Mouse (Mus musculus) gonadal fat pad, adult 2 months (tissue): ENCODE measurements around the gene 5730596B20Rik. TPM values are rescaled to one million over a fixed set of nuclear protein-coding genes. Genes with fewer than 3 reads are reported as not detected.

Source experiments
- DNase-seq: peaks from one replicate; pipeline ENCODE4 v3.0.0-alpha.2; 2012; ENCODE audit warnings: low read depth
- polyA plus RNA-seq: library from polyadenylated mRNA; depleted of rRNA; stranded (reverse); fragments of >200 nt; gene quantifications from 2 replicates; pipeline ENCODE4 v1.2.3, GENCODE M21; 2012

The 5730596B20Rik gene
- polyA plus RNA-seq, 1 experiment, result 0.32 TPM

DNA sequence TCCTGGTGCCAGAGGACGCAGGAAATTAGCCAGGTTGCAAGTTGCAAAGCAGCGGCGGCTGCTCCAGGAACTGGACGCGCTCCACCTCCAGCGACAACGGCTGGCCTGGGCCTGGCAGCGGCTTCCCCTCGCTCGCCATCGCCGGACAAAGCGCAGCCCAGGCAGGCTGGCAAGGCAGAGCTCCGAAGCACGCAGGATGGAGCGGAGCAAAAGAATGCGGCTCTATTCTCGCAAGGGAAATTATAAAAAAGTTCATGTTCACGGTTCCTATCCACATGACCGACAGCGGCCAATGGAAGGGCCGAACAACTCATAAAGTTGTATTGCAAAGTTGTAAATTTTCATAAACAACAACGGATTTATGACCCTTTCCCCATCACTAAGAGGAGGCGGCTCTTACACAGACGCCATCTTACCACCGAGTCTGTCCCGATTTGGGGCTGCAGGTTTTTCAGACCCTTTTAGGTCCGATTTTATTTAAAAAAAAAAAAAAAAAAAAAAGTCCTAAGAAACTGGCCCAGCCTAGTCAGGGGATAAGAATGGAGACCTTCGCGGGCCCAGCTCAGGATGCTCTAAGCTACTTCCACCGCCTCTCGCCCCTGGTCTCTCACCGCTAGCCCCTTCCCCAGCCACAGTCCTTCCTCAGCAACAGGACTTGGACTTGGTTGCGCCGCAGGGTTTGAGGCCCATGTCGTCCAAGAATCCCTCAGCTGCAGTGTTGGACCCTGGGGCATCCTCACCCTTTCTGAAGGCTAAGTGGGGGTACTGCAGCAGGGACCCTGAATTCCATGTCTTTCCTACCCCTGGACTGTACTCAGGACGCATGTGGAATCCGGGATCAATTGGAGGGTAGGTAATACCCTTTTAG is 36.1 kb downstream of the 5730596B20Rik start, which contains the start of the genes Hoxa3 and Gm28308:
TSS of gene Hoxa3 (minus strand) at position 218 of the 868 bp plus-strand sequence.
TSS of gene Gm28308 (minus strand) at position 221 of the 868 bp plus-strand sequence.
- no peak for DNase-seq

DNA sequence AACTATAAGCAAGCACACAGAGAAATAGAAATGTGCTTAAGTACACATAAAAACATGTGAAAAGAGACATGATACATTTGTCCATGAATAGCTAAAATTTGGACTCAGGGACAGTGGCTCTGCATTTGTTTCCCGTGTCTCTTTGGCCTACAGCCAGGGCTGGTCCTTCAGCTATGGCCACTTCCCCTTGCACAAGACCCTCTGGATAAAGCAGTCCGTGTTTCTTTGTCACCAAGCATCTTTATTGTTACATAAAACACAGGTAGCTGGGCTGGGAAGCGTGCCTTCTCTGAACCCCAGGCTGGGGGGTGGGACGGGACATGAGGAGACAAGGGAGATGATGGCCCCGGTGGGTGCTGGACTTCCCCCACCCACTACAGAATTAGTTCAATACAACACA is 37.0 kb downstream of the 5730596B20Rik start:
- DNase-seq, result no peak

DNA sequence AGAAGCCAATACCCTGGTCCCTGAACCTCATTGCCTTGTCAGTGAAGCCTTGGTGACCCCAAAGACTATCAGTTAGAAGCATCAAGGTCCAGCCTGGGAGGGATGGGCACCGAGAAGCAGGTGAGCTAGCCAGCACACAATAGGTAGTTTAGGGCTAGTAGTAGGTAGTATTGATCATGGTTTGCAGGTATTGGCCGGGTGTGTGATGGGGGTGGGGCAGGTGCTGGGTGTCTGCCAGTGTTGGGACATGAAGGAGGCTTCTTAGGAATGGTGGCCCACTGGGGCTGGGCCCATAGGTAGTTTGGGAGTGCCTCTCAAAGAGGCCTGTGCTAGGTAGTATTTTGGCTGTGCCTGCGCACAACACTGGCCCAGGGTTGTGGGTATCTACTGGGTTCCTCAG is 37.8 kb downstream of the 5730596B20Rik start:
- no peak for DNase-seq

DNA sequence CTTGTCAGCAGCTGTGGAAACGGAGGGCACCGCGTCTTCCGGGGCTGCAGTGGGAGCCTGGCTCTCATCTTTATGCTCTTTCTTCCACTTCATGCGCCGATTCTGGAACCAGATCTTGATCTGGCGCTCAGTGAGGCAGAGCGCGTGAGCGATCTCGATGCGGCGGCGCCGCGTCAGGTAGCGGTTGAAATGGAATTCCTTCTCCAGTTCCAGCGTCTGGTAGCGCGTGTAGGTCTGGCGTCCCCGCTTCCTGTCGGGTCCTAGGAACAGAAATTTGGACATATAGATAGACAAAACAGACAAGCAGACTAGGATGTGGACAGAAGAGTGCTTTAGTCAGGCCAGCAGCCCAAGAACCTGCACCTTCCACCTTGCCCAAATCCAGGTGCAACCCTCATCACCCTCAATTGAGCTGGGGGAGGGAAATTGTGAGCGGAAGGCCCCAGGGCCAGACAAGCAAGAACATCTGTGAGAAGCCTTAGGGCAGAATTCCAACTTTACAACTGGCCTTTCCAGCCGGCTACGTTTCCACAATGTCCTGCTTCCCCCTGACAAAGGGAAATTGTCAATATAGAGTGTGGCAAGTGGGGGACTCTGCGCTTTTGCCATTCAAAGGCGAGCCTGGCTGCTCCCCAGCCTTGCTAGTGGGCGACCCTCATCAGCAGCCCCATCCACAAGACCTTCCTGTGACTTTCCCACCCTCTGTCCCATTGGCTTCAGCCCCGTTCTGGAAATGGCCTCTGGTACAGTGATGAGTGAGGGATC is 38.7 kb downstream of the 5730596B20Rik start:
- no peak for DNase-seq

DNA sequence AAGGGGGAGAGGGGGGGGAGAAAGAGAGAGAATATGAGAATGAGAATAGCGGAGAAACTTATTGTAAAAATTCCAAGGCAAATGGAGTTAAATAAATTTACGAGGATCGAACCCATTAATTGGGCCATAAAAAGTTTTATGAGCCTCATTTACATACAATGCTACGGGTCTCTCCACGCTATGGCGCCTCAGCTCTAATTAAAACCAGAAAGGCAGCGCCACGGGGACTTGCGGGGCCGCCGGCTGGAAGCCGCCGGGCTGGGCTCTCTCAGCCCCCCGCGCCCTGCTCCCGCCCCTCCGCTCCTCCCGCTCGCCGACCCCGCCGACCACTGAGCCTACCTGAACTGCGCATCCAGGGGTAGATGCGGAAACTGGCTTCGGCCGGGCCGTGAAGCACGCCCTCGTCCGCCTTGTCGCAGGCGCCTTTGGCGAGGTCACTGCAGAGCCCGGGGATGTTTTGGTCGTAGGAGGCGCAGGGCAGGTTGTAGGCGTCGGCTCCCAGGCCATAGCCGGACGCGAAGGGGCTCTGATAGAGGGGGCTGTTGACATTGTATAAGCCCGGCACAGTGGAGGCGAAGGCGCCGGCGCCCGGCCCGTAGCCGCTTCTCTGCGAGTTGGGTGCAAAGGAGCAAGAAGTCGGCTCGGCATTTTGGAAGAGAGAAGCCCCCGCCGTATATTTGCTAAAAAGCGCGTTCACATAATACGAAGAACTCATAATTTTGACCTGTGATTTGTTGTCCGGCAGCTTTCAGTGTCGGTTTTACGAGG is 39.6 kb downstream of the 5730596B20Rik start:
- no peak for DNase-seq

DNA sequence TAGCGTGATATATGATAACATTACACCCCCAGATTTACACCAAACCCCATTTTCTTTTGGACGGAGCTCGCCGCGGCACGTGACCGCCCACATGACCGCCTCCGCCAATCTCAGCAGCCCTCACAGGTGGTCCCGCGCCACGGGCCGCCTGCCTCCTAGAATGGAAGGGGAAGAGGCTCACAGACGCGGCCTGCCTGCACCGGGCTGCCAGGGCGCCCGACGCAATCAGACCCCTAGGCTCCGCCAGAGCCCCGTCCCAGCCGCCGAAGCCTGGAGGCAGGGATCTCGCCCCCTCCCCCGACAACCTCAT is 40.1 kb downstream of the 5730596B20Rik start:
- DNase-seq, result no peak

DNA sequence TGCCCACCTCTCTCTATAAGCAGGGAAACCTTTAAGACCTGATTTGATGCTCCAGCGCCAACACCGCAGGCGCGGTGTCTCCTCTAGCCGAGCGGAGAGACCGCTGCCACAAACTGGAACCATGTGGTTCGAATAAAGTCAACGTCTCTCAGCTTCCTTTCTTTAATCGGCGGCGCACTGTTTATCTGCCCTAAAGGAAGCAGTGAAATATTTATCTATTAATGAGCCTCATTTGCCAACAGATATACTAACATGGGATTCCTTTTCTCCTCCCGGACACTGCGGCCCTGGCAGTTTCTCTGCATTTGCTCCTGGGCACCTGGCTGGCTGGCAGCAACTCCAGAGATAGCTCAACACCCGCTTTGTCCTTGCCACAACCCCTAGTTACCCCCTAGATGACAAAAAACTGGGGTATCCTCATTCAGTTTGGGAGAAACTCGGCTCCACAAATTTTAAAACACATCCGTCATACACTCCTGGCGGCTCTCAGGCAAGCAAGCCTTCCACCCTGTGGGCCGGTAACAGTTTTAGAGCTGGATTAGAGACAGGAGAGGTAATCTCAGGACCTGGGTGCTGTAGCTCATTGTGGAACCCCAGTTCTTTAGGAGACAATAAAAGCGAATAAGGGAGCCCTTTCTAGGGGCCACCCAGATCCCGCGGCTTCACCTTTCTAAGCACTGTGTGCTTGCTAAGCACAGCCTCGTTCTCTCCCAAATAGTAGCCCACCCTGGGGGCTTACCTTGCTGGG is 40.8 kb downstream of the 5730596B20Rik start:
- DNase-seq, result no peak

DNA sequence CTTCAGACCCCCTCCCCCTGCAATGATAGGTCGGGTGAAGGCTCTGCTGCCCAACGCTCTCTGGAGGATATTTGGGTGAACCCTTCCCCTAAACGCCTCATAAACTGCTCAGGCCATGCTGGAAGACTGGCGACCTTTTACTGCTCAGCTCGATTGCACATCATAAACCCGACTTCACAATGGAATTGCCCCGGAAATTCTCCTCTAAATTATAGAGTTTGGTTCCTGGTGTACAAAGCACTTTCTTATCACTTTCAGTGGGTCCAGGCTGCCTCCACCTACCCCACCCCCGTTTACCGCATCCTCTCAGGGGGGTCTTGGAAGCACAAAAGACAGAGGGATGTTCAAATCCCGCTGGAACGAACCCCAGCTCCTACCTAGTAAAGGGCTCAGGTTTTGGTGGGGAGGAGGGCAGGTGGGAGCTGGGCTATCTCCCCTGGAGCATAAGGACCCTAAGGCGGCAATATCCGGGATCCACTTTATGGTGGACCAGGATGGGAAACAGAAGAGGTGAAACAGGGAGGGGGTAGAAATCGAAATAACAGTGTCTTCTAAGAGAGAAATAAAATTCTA is 41.4 kb downstream of the 5730596B20Rik start:
- DNase-seq, result no peak

DNA sequence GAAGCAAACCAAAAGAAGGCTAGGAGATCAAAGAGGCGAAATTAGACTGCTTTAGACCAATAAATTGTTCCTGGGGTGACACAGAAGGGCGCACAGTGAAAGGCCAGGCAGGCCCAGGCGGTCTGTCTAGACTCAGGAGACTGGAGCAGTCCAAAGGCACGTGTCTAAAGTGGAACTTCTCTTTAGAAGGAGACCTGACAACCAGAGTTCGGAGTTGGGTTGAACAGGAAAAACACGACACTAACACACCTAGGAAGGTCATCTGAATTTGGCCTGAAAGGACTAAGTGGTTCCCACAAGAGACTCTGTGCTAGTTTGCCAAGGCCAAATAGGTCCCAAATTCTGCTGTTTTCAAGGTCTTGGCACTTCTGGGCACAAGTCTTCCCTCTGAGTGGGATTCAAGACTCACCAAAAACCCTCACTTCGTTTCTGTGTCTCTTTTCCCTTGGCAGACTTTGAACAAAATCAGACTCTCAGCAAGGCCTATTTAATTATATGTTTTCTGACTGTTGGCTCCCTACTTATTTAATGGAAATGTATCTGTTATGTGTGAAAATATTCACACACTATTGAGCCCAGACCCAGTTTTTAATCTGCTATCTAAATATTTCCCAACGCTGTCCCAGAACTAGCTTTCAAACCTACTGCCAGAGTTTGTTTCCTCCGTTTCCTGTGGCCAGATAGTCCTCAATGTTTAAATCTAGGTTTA is 42.1 kb downstream of the 5730596B20Rik start:
- no peak for DNase-seq

DNA sequence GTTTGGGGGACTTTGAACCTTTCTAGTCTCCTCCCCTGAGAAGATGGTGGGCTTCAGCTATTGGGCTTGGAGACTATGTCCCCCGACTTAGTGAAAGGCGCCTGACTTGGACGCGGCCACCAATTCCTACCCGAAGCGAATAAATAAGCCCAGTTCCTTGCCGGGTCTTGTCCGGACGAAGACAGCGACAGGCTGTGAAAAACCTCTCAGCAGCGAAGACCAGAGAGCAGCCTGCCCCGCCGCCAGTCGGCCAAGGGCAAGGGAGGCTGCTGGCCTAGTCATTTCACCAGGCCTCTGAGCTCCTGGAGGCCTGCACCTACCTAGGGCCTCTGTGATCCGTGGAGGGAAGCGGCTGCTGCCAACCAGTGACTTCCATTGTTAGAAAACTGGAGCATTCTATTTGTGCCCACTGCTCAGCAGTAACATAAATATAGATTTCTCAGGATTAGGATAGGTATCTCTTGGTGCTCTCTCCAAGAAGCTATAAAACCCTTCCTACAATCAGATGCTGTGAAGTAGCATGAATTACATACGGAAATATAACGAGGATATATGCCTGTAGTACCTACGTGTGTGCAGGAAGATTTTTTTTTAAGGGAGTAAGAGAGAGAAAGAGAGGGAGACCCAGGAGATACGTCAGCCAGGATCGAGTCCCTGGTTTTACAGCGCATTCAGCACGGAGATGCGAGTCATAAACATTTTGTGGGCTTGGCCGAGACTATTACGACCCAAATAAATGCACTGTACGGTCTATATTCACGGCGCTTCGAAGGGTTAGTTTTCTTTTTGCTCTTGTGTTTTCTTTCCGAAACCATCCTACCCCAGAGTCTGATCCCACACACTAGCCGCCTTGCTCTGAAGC is 42.9 kb downstream of the 5730596B20Rik start:
- no peak for DNase-seq

DNA sequence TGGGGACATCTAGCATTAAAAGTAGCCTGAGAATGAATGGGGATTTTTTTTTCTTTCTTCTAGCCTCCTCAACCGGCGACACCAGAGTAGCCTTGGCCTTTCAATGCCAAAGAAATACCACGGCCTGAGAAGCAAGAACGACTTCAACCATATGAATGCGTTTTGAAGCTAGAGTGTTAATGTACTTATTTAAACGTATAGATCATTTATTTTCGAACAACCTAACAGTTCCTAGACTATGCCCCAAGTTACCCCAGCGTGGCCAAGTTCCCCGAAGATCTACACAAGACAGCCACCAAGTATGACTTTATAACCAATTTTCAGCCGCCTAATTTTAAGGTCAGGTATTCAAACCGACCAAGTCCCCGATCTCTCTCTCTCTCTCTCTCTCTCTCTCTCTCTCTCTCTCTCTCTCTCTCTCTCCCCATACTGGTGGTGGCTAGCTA is 43.6 kb downstream of the 5730596B20Rik start:
- no peak for DNase-seq

DNA sequence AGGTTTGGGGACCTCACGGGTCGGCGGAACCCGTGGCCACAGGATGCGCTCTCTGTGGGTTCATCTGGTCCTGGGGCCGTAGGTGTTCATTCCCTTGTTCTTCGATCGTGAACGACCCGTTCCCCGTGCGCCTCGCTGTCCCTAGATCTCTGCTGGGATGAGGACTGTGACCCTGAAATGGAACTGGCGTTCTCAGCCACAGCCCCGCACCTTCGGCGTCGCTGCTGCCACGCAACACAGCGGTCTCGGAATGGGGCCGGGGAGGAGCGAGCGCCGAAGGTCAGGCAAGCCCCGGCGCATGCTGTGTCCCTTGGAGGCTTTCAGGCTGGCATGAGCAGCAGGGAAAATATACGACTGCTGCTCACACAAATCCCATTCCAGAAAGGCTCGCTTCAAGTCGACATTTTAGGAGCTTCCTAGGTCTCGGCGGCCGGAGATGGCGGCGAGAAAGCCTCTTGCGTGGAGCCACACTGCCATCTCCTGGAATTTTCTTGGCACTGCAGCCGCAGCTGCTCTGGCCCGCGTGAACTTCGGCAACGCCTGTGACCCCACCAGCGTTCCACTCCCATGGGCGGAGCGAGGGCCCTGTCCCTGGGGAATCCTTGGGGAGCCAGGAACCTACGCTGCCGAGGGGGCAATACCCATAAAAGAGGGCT is 44.2 kb downstream of the 5730596B20Rik start, which contains the start of gene Hoxa7:
TSS of gene Hoxa7 (minus strand) at position 518 of the 656 bp plus-strand sequence.
- no peak for DNase-seq

DNA sequence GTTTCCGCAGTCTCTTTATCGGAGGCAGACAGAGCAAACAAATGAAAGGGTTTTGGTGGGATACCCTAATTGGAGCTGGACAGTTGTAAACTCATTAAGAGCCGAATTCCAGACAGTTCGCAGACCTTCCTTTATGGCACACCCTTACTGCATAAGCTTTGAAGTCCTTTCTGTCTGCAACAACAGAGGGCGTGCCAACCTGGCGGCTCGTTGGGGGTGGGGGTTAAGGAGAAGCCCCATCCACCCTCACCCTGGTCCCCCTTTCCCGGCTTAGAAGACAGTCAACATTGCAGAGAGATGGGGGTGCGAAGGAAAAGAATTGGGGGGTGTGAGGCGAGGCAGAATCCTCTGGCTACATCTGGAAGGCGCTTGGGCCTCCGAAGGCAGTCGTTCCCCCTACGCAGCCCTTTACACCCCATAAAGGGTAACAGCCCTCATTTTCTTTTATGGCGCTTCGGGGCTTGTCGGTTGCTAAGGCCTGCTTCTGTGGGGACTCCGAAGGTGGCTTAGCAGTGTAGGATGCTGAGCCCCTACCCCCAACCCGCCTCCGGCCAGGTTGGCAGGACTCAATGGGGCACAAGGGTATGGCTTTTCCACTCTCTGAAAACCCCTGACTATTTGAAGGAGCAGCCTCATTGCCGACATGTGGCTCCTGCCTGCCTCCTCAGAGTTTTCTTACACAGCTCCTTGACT is 44.8 kb downstream of the 5730596B20Rik start:
- DNase-seq, result no peak

DNA sequence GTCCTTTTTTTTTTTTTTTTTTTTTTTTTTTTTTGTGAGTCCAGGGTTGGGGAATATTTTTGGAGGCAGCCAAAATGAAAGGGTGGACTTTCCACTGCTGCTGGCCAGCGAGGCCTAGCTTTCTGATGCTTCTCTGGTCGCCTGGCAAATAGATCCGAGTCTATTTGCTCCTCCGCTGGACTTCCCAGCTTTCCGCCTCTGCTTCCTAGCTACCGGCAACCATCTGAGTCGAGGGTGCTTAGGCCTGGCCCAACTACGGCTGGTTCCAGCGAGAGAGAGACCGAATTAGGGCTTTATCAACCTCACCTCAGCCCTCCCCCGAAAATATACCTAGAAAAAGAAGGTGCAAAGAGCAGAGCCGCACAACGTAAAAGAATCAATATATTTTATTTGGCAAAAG is 45.4 kb downstream of the 5730596B20Rik start:
- DNase-seq, result no peak

DNA sequence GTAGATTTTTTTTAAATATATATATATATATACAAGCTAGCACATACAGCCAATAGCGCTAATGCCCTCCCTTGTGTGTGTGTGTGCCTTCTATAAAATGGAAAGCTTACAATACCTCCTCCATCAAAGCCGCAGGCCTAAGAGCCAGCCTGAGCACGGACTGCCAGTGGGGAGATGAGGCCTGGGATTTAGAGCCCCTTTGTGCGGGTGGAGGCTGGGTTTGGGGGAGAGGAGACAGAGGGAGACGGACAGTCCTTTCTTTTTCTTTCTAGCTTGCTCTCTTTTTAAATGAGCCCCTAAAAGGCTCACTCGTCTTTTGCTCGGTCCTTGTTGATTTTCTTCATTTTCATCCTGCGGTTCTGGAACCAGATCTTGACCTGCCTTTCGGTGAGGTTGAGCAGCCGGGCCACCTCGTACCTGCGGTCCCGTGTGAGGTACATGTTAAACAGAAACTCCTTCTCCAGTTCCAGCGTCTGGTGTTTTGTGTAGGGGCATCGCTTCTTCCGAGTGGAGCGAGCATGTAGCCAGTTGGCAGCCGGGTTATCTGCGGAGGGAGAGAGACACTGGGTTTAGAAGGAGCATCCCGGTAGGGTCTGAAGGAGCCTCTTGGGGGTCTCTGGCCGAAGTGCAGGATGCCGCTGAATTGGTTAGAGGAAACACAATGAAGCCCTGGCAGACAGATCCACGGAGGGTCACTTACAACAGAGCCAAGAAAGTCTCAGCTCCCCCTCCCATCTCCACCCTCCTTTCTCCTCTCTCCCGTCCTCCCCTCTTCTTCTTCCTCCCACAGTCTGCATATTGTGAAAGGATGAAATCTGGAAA is 46.9 kb downstream of the 5730596B20Rik start:
- no peak for DNase-seq

DNA sequence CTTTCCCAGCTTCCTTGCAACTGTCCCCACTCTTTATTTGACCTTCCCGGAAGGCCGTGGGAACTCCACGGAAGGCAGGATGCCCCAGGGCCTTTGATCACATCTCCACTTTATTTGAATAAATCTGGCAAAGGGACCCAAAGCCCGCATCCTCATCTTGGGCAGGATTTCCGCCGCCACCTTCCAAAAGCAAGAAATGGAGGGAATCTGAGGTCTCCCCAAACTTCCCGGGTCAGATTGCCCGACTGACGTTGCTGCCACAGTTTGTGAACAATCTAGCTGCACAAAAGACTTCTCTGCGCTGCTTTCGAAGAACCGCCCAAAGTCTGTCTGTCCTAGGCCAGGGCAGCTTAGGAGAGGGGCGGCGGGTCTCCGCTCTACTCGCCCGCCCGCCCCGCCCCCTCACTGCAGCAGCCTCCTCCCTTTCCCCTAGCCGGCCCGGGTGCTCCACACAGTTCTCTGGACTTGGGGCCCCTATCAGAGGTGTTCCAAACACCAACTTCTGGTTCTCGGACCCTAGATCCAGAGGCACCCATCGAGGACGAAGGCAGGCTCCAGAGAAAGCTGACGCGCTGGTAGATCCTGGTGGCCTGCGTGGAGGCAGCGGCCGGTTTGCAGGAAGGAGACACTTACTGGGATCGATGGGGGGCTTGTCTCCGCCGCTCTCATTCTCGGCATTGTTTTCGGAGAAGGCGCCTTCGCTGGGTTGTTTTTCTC is 47.8 kb downstream of the 5730596B20Rik start:
- DNase-seq, result no peak
